Mouse (Mus musculus) intestine, embryonic 15.5 days (tissue): ENCODE measurements around the gene Pgbd1. TPM values are rescaled to one million over a fixed set of nuclear protein-coding genes. Genes with fewer than 3 reads are reported as not detected.
"Not testable (repeated sequence)": the region's sequence is repeated elsewhere in the genome, so short reads cannot be mapped to it uniquely, and the experiment has no call there.

Experiments used
- ATAC-seq: fragments of 200-750 bp; cut with Nextera tagmentation; 2 replicates; pipeline ENCODE4 v1.8.0; 2017; ENCODE audit warnings: moderate TSS enrichment, moderate library complexity
- H3K27ac ChIP-seq: fragments of 300-500 bp; sonication (generic); 2 replicates; pipeline ENCODE4 v1.5.1; 2015; ENCODE audit warnings: mild to moderate bottlenecking, inconsistent platforms
- H3K27me3 ChIP-seq: fragments of 300-500 bp; sonication (generic); replicated peaks from 2 replicates; pipeline ENCODE4 v1.6.1; 2015; ENCODE audit warnings: inconsistent platforms
- H3K36me3 ChIP-seq: fragments of 300-500 bp; sonication (generic); 2 replicates; pipeline ENCODE4 v1.6.1; 2015; ENCODE audit warnings: inconsistent platforms
- H3K4me1 ChIP-seq: fragments of 300-500 bp; sonication (generic); replicated peaks from 2 replicates; pipeline ENCODE4 v1.6.1; 2015; ENCODE audit warnings: inconsistent platforms
- H3K4me2 ChIP-seq: fragments of 300-500 bp; sonication (generic); replicated peaks from 2 replicates; pipeline ENCODE4 v1.6.1; 2015; ENCODE audit warnings: mild to moderate bottlenecking, inconsistent platforms
- H3K4me3 ChIP-seq: fragments of 300-500 bp; sonication (generic); replicated peaks from 2 replicates; pipeline ENCODE4 v1.5.1; 2015; ENCODE audit warnings: inconsistent platforms
- H3K9ac ChIP-seq: fragments of 300-500 bp; sonication (generic); 2 replicates; pipeline ENCODE4 v1.6.1; 2015; ENCODE audit warnings: inconsistent platforms
- H3K9me3 ChIP-seq: fragments of 300-500 bp; sonication (generic); 2 replicates; pipeline ENCODE4 v1.6.1; 2016; ENCODE audit warnings: inconsistent platforms
- WGBS: fragments of 180-500 bp; shearing (Covaris S2); methylation state at CpG from one replicate; pipeline ENCODE4 v1.1.7; 2015; 5-methylcytosine and 5-hydroxymethylcytosine counted together
- polyA plus RNA-seq: library from polyadenylated mRNA; unstranded; fragments of >200 nt; fragmentation: Nextera tagmentation; extraction: Ambion mirVana; gene quantifications from 2 replicates; pipeline ENCODE4 v1.2.1, GENCODE M21; 2015

Gene Pgbd1
- 2.2 and 2.3 TPM in 2 replicates for polyA plus RNA-seq

DNA sequence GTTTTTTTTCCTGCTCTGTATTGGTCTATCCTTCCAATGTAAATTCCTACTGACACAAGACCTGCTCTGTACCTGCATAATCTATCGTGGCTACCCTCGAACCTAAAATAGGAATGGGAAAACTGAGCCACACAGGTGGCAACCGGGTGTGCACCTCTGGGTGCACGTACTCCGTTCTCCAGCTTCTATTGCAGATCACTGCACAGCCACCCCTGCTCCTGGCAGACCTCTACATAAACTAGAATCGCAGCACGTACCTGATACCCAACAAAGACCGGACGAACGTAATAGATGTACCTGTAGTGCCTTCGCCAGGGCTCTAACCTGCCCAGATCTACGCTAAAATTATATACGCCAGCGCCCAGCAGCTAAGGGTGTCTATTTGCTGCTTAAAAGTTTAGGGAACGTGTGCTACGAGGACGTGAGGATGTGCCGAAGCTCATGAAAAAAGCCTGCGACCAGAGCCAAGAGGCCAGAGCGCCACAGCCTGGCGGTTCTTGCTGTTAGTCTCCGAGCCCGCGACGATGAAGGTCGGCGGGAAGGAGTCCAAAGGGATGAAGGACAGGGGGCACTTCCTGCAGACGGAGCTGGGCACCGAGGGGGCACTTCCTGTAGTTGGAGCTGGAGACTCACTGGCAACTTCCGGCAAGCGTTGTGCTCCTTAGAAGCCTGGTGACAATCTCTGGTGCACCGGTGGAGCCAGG lies at the start of gene Pgbd1:
TSS of gene Pgbd1 (minus strand) at position 556 of the 704 bp plus-strand sequence.
- 0 out of 2 replicates have a peak, but pooled peaks cover 2% of the 10 kb centered on the region for H3K4me1 ChIP-seq
- ATAC-seq: peak; percentile 93
- no peaks in the 10 kb centered on the region for H3K9me3 ChIP-seq
- H3K27ac ChIP-seq: peak within 1 kb of the TSS; percentile 77
- peak within 1 kb of the TSS; percentile 51 for H3K4me3 ChIP-seq
- H3K4me2 ChIP-seq: peak within 1 kb of the TSS; percentile 86
- peak within 1 kb of the TSS; percentile 51 for H3K9ac ChIP-seq
- no peaks in the 10 kb centered on the region for H3K27me3 ChIP-seq
- peaks cover 10% of the 10 kb centered on the region for H3K36me3 ChIP-seq
- WGBS: 2% methylated on average over 32 of the region's 32 CpGs

DNA sequence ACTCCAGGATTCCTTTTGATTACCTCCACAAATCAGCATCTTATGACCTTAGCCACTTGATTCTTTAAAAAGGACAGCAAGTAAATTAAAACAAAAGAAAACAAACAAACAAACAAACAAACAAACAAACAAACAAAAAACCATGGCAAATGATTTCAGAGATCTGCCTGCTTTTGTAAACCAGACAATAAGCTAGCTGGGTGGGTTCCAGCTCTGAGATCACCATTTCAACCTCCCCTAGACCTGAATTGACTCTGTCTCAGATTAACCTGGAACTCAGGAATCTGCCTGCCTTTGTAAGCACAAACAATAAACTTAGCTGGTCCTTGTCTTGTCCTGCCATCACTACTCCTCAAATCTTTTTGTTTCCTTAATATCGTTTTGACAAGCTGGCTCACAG lies 46.0 kb upstream of the Pgbd1 start:
- no peak overlapping the region for H3K9ac ChIP-seq
- WGBS: 92% methylated on average over 1 of the region's 1 CpGs
- ATAC-seq: no peak
- no peaks in the 10 kb centered on the region for H3K9me3 ChIP-seq
- no peak overlapping the region for H3K4me3 ChIP-seq
- H3K27ac ChIP-seq: no peak overlapping the region
- no peaks in the 10 kb centered on the region for H3K27me3 ChIP-seq
- no peaks in the 10 kb centered on the region for H3K36me3 ChIP-seq
- no peak overlapping the region for H3K4me2 ChIP-seq
- H3K4me1 ChIP-seq: no peaks in the 10 kb centered on the region

GRCm38 (mm10) chr13:21478759-21479670 lies 38.2 kb upstream of the Pgbd1 start, which contains the start of the genes Zkscan4 and Gm10065:
Gene Zkscan4 (plus strand): TSS chr13:21478907.
Gene Gm10065 (minus strand): TSS chr13:21479441.
- not testable (repeated sequence) for H3K9me3 ChIP-seq, H3K4me1 ChIP-seq, H3K27me3 ChIP-seq, H3K36me3 ChIP-seq
- Histone ChIP-seq H3K4me3 (peak within 1 kb of the TSS; percentile 57), H3K27ac (peak within 1 kb of the TSS; percentile 79), H3K9ac (peak within 1 kb of the TSS; percentile 66), H3K4me2 (peak within 1 kb of the TSS; percentile 74)
- peak; percentile 89 for ATAC-seq
- 3% methylated on average over 25 of the region's 31 CpGs for WGBS

DNA sequence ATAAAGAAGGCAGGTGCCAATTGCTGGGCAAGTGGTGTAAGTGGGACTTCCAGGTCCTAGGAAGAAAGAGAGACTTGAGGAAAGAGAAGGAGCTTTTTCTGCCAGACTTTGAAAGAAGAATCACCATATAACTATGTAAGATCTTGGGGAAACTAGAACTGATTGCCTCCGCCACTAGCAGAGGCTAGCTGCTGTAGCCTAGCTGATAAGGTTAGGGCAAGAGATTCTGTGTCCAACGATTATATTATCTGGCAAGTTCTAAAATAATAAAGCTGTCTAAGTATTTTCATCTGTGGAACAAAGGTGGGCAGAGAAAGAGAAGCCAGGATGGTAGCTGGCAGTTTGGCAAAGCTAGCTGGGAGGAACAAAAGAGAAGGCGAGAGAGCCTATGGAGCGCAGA lies 31.6 kb upstream of the Pgbd1 start:
- Histone ChIP-seq H3K27me3 (no peaks in the 10 kb centered on the region), H3K4me1 (no peaks in the 10 kb centered on the region), H3K27ac (no peak overlapping the region), H3K4me2 (no peak overlapping the region), H3K4me3 (no peak overlapping the region), H3K9me3 (no peaks in the 10 kb centered on the region), H3K9ac (no peak overlapping the region), H3K36me3 (no peaks in the 10 kb centered on the region)
- WGBS: 44% methylated on average over 4 of the region's 4 CpGs
- no peak for ATAC-seq

- no peaks in the 10 kb centered on the region for H3K27me3 ChIP-seq
- H3K27ac ChIP-seq: no peak overlapping the region
- H3K9ac ChIP-seq: no peak overlapping the region
- H3K4me2 ChIP-seq: peak overlapping the region; percentile 95; the same call in 1 of the 2 replicates
- H3K4me1 ChIP-seq: no peaks in the 10 kb centered on the region
- ATAC-seq: no peak
- H3K36me3 ChIP-seq: no peaks in the 10 kb centered on the region
- no peak overlapping the region for H3K4me3 ChIP-seq
- H3K9me3 ChIP-seq: no peaks in the 10 kb centered on the region
- 32% methylated on average over 9 of the region's 9 CpGs for WGBS
Observed at GRCm38 (mm10) chr13:21469097-21469496, 28.2 kb upstream of the Pgbd1 start.

DNA sequence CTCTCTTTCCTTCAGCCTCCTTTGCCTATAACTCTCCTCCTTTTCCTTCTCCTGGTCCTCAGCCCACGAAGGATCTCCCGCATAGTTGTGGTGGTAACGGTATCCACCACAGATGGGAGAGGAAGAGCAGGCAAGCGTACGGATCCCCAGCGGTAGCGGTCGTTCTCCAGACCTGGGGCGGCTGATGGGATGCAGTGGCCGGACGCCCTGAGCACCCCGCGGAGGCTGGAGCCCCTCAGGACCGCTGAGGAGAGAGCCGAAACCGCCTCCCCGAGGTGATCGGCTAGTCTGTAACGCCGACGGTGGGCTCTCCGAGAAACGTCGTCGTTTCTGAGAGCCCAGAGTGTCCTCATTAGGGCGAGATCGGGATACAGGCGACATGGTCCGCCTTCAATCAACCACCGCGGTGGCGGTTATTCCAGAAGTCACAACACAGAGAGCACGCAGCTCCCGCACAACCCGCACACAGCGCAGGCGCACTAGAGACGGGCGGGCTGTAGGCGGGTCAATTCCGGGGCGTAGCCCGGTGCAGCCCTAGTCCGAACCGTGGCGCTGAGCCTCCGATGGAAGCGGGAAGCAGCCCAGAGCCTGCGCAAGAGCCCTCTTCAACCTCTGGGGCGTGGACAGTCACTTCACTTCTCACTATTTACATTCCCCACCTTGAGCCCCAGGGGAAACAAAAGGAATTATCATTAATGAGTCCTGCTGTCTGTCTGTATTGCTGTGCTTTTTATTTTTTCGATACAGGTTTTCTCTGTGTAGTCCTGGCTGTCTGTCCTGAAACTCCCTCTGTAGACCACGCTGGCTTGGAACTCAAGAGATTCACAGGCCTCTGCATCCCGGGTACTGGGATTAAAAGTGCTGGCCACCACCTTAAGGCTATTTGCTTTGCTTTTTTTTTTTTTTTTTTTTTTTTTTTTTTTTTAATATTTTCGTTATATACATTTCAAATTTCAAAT lies 27.5 kb upstream of the Pgbd1 start, which contains the start of gene Nkapl:
TSS of gene Nkapl (minus strand) at position 449 of the 959 bp plus-strand sequence.
- WGBS: under 1% methylated on average over 54 of the region's 54 CpGs
- H3K36me3 ChIP-seq: no peaks in the 10 kb centered on the region
- 0 out of 2 replicates have a peak within 1 kb of the TSS, but pooled peaks have one; percentile 32 for H3K27ac ChIP-seq
- ATAC-seq: peak; percentile 100
- H3K4me3 ChIP-seq: peak within 1 kb of the TSS; percentile 59
- H3K4me1 ChIP-seq: no peaks in the 10 kb centered on the region
- H3K9ac ChIP-seq: peak within 1 kb of the TSS; percentile 75
- no peaks in the 10 kb centered on the region for H3K9me3 ChIP-seq
- peak within 1 kb of the TSS; percentile 95 for H3K4me2 ChIP-seq
- H3K27me3 ChIP-seq: no peaks in the 10 kb centered on the region

- no peaks in the 10 kb centered on the region for H3K4me1 ChIP-seq
- no peak overlapping the region for H3K4me2 ChIP-seq
- no peaks in the 10 kb centered on the region for H3K36me3 ChIP-seq
- no peak overlapping the region for H3K9ac ChIP-seq
- no peak overlapping the region for H3K4me3 ChIP-seq
- no peaks in the 10 kb centered on the region for H3K27me3 ChIP-seq
- WGBS: 83% methylated on average over 10 of the region's 10 CpGs
- ATAC-seq: no peak
- no peaks in the 10 kb centered on the region for H3K9me3 ChIP-seq
- no peak overlapping the region for H3K27ac ChIP-seq
Observed at GRCm38 (mm10) chr13:21467336-21467735, 26.5 kb upstream of the Pgbd1 start.

GRCm38 (mm10) chr13:21462516-21462915 lies 21.7 kb upstream of the Pgbd1 start:
- not testable (repeated sequence) for H3K27me3 ChIP-seq, H3K4me2 ChIP-seq, H3K27ac ChIP-seq, H3K9ac ChIP-seq, ATAC-seq, H3K4me3 ChIP-seq, H3K4me1 ChIP-seq, H3K36me3 ChIP-seq, H3K9me3 ChIP-seq
- WGBS: 54% methylated on average over 9 of the region's 9 CpGs

DNA sequence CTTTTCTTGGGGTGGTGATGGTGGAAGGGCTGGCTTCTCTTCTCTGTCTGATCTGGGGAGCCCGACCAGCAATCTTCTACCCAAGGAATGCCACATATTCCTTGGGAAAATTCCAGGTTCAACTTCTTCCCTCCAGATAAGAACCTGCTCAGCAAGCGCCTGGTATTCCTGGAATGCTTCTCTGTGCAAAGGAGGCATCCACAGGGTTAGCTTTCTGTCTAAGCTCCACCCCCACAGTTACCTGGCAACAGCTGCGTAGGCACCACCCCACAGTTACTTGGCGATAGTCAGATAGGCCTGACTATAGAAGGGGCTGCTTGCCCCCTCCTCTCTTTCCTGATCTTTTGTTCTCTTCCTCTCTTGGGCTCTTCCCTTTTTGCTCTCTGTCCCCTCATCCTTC lies 15.5 kb upstream of the Pgbd1 start:
- Histone ChIP-seq H3K4me1 (peaks cover 12% of the 10 kb centered on the region; the same call in 1 of the 2 replicates), H3K27me3 (no peaks in the 10 kb centered on the region), H3K4me2 (peak overlapping the region; percentile 19; the same call in 1 of the 2 replicates), H3K9ac (no peak overlapping the region), H3K36me3 (no peaks in the 10 kb centered on the region), H3K9me3 (no peaks in the 10 kb centered on the region), H3K4me3 (no peak overlapping the region), H3K27ac (no peak overlapping the region)
- ATAC-seq: peak; percentile 76
- WGBS: 8% methylated on average over 4 of the region's 4 CpGs

GRCm38 (mm10) chr13:21454133-21454532 lies 13.3 kb upstream of the Pgbd1 start:
- peak; percentile 64 for ATAC-seq

DNA sequence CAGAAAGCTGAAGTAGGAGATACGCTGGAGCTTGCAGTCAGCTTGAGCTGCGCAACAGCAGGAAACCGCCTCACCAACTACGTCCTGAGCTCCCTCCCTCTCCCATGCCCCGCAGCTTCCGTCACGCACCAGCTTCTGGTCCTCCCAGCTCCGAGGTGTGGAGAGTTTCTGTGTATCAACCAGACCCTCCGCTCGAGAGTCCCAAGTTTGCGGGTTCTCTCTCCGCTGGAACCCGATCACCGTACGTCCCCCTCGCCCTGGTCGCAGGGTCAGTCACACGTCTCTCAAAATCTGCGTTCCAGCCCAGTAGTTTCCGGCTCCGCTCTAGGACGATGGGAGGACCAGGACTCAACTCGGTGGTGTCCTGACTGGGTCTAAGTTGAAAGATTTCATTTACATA lies 12.6 kb upstream of the Pgbd1 start, which contains the start of gene Zscan26:
TSS of gene Zscan26 (minus strand) at position 282 of the 400 bp plus-strand sequence.
- Histone ChIP-seq H3K27ac (peak within 1 kb of the TSS; percentile 87), H3K4me3 (peak within 1 kb of the TSS; percentile 65), H3K27me3 (no peaks in the 10 kb centered on the region), H3K9ac (peak within 1 kb of the TSS; percentile 64), H3K4me1 (peaks cover 12% of the 10 kb centered on the region; the same call in 1 of the 2 replicates), H3K9me3 (no peaks in the 10 kb centered on the region), H3K4me2 (peak within 1 kb of the TSS; percentile 68), H3K36me3 (no peaks in the 10 kb centered on the region)
- 0% methylated on average over 23 of the region's 23 CpGs for WGBS
- ATAC-seq: peak; percentile 90

More at GRCm38 (mm10) chr13:21454133-21454532, 13.3 kb upstream of the Pgbd1 start:
- Histone ChIP-seq H3K9me3 (no peaks in the 10 kb centered on the region), H3K4me3 (no peak overlapping the region), H3K4me2 (peak overlapping the region; percentile 68), H3K27ac (no peak overlapping the region), H3K36me3 (no peaks in the 10 kb centered on the region), H3K9ac (no peak overlapping the region), H3K27me3 (no peaks in the 10 kb centered on the region), H3K4me1 (peaks cover 12% of the 10 kb centered on the region; the same call in 1 of the 2 replicates)
- 44% methylated on average over 3 of the region's 3 CpGs for WGBS
